Mouse (Mus musculus) CD4-positive naive resting alpha-beta T cell, adult 57 days (primary cell): ENCODE data around the gene Nlrp4e. TPM values are rescaled to one million over a fixed set of nuclear protein-coding genes. Genes with fewer than 3 reads are reported as not detected.

Experiments used
- total RNA-seq: library from RNA; stranded (reverse); gene quantifications from one replicate; pipeline ENCODE4 v1.2.4, GENCODE M21; 2023

The Nlrp4e gene
- total RNA-seq, result not detected

GRCm38 (mm10) chr7:23300892-23301291 is at the start of gene Nlrp4e:
TSS of gene Nlrp4e (plus strand) at chr7:23301192.

GRCm38 (mm10) chr7:23251582-23251981 is 49.4 kb upstream of the Nlrp4e start, which contains the start of gene Vmn1r166:
TSS of gene Vmn1r166 (minus strand) at chr7:23251682.

GRCm38 (mm10) chr7:23278800-23279199 is 22.2 kb upstream of the Nlrp4e start, which contains the start of gene Gm6902:
TSS of gene Gm6902 (minus strand) at chr7:23278900.

GRCm38 (mm10) chr7:23385589-23385988 is 84.6 kb downstream of the Nlrp4e start, which contains the start of gene Nlrp5:
TSS of gene Nlrp5 (plus strand) at chr7:23385889.

Other genes starting within 250 kb of the Nlrp4e start
- gene Vmn1r163, start 245.7 kb upstream of the Nlrp4e start, total RNA-seq, result not detected
- not detected for gene Gm8720, start 233.7 kb upstream of the Nlrp4e start, total RNA-seq
- not detected for gene Gm10662, start 156.7 kb upstream of the Nlrp4e start, total RNA-seq
- gene Vmn1r165, start 83.9 kb upstream of the Nlrp4e start, total RNA-seq, result not detected
- not detected for gene Vmn1r166, start 49.5 kb upstream of the Nlrp4e start, total RNA-seq
- gene Gm6902, start 22.3 kb upstream of the Nlrp4e start, total RNA-seq, result not detected
- not detected for gene Nlrp5, start 84.7 kb downstream of the Nlrp4e start, total RNA-seq
- not detected for gene Vmn1r167, start 206.0 kb downstream of the Nlrp4e start, total RNA-seq
- gene Vmn1r168, start 238.5 kb downstream of the Nlrp4e start, total RNA-seq, result not detected